Mouse (Mus musculus): ENCODE measurements around the gene Cmtm7.

The Cmtm7 gene

DNA sequence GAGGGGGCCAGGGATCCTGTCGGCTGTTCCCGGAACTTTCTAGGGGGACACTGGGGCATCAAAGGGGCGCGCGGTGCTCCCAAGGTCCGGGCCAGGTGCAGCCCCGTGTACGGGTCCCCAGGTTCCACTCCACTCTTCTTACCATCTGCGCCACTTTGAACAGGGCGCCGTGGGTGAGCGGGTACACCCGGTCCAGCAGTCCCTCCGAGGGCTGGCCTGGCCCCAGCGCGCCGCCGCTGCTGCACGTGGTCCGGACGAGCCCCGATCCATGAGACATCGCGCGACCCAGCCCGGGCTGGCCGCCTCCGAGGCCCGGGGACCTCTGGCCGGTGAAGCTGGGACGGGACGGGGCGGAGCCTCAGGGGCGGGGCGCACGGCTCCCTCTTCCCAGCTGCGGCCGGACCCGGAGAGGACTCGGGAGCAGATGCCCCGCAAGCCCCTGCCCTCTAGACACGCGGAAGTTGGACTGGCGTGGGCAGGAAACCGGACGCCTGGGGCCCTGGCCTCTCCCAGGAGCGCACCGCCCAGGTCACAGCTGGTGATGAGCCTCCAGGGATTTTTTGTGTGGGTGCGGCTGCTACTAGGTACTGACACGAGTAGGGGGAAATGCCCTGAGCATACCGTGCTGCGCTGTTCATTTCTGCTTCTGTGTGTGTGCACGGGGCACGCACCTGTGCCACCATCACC, at the start of gene Cmtm7:
TSS of gene Cmtm7 (minus strand) at position 331 of the 687 bp plus-strand sequence.
- DNase-seq (ENCODE audit: low spot score in 2 of 2), result peak; percentile 58 to 63

DNA sequence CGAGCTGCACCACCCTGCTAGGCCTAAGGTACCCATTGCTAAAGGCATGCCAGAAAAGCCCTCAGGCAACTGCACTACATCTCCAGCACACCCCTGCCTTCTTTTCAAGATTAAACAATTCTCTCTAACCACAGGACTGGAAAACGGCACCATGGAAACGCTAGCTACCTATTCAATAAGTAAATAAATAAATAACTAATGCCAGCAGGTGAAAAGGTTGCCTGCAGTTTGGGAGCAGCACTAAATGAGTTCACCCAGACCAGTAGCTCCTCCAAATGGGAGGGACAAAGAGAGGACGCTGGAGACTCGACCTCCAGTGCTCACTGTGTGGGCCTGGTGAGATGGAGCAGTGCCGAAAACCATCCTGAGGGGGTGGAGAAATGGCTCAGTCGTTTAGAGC, 48.7 kb upstream of the Cmtm7 start:
- DNase-seq (ENCODE audit: low spot score in 2 of 2), result no peak

DNA sequence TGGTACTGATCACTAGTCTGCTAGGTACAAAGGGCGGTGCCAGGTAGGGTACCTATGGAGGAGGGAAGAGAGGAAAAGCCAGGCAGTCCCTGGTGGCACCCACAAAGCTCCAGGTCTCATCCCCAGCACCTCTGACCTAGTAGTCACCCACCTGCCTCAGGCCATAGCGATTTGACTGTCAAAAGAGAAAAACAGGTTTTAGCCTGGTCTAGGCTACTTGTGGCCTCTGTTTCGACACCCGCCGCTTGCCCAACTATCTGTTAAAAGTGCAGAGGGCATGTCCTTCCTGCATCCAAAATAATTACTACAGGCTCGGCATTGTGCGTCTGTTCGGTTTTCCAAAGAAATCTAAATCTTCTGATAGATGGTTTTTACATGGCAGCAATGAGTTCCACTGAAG, 48.0 kb upstream of the Cmtm7 start:
- DNase-seq (ENCODE audit: low spot score in 2 of 2), result no peak

DNA sequence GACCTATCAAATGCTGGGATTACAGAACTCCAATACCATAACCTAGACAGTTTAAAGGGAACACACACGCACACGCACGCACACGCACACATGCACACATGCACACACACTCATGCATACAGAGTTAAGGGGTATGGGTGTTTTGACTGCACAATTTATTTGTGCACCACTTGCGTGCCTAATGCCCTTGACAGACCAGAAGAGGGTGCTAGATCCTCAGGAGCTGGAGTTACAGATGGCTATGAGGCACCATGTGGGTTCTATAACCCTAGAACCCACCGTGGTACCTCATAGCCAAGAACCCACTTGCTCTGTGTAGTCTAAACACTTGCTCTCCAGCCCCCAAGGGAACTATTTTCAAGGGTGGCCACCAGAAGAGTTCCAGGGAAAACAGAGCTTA, 46.7 kb upstream of the Cmtm7 start:
- no peak for DNase-seq (ENCODE audit: low spot score in 2 of 2)

DNA sequence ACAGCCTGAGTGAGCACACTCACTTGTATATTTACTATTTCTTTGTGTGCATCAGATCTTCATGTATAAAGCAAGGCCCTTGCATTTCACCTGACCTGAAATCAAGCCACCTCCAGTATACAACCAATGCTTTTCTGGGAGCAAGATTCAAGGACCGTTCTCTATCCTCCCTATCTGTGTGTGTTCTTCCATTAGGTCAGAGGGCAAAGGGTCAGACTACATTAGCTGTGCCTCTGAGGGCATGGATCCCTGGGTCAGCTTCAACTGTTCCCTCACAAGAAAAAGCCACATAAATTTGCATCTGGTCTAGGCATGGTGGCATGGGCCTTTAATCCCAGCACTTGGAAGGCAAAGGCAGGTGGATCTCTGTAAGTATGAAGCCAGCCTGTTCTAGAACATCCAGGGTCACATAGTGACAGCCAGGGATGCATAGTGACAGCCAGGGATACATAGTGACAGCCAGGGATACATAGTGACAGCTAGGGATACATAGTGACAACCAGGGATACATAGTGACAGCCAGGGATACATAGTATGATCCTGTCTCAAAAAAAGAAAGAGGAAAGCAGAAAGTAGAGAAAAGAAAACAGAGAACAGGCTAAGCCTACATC, 45.7 kb upstream of the Cmtm7 start:
- no peak for DNase-seq (ENCODE audit: low spot score in 2 of 2)

DNA sequence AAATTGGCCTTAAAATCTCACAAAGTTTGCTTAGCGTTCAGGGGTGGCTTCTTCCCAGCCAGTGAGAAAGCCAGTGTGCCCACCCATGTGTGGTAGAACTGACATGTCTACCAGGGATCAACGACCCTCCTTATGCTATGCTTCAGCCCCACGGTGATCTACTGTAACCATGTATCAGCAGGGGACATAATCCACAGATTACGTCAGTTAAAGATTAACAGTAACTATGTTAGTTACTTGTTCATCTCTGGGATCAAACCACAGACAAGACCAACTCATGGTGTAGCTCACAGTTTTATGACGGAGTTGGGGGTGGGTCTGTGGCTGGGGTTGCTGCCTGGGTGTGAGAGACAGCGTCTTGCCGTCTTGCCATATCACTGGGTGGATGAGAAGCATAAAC, 42.5 kb upstream of the Cmtm7 start:
- no peak for DNase-seq (ENCODE audit: low spot score in 2 of 2)

DNA sequence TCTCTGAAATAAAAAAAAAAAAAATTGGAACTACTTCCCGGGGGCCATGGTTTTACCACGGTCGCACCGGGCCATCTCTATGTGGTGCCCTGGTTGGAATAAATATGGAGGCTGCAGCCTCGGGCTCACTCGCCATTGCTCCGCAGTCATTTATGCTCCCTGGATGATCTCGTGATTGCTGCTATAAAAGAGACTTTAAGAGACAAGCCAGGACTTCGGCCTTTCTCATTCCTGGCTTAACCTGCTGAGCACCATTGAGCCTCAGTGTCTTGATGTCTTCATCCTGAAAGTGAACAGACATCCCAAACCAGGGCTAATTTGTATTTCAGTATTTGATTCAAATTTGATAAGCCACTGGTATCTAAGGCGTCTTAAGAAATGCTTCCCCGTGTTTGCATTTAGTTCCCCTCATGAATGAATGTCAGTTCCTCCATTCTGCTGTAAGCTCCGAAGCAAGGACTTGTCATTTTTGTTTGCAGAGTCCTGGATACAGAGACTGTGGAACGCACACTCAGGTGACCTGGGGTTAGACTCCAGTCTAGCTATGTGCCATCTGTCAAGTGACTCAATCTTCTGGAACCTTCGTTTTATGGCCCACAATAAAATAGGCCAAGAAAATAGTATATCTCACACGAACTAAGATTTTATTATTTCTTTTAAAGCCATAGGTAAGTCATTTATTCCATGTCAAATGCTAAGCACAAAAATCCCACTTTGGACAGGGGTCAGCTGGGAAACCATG, 40.1 kb upstream of the Cmtm7 start:
- no peak for DNase-seq (ENCODE audit: low spot score in 2 of 2)

DNA sequence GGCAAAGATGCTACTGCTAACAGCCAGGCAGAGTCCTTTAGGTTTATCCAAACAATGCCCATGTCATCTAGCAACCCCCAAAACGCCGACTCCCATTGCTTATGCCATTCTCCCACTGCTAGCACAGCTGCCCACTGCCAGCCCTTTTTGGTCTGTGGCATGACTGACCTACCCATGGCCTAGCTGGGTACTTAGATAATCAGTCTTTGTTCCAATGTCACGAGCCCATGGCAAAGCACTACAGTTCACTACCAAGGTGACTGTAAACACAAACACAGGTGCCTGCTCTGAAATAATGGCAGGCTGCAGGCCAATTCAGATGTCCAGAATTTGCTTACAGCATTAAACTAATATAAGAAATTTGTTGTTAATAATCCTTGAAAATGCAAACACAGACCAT, 37.3 kb upstream of the Cmtm7 start:
- no peak for DNase-seq (ENCODE audit: low spot score in 2 of 2)

DNA sequence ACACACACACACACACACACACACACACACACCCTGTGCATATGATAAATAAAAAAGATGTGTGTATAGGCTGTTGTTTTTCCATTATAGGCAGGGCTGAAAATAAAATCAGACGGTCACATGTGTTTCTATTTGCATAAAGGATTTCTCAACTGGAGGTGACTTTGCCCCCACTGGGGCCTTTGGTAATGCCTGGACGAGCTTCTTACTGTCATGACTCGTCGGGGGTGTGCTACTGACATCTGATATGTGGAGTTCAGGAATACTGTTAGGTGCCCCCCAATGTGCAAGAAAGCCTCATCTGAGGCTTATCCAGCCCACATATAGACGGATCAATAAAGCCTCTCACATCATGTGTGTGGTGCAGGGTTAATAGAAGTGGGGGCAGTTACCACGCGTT, 35.4 kb upstream of the Cmtm7 start:
- DNase-seq (ENCODE audit: low spot score in 2 of 2), result no peak

DNA sequence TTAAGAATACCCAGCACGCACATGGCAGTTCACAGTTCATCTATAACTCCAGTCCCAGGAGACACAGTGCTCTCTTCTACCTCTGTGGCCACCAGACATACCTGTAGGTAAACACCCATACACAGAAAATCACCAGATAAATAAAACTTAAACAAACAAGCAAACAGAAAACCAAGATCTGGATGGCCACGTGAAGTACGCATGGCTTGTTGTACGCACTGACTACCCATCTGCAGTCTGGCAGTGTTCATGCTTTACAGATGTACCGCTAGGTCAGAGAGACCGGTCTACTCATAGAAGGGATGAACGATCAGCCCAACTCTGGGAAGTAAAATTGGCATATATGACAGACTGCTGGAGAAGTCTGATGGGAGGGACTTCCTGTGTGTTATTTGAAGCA, 34.5 kb upstream of the Cmtm7 start:
- no peak for DNase-seq (ENCODE audit: low spot score in 2 of 2)

DNA sequence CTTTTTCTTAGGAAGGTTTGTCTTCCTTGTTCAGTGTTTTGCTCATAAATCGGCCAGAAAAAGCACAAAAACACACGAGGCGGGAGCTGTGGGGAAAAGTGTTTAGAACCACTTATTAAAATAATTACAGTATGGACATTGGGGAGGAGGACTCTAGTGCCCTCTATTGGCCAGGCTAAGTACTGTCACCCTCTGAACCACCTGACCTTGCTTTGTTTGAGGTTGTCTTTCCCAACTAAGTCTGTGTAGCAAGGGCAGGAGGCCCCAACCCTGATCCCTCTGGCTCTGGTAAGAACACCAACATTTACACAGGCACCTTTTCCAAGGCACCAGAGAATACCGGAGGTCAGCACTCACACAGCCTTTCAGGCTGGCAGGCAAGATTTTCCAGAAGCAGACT, 33.7 kb upstream of the Cmtm7 start:
- DNase-seq (ENCODE audit: low spot score in 2 of 2), result peak in 1 of 2 experiments; percentile 45

DNA sequence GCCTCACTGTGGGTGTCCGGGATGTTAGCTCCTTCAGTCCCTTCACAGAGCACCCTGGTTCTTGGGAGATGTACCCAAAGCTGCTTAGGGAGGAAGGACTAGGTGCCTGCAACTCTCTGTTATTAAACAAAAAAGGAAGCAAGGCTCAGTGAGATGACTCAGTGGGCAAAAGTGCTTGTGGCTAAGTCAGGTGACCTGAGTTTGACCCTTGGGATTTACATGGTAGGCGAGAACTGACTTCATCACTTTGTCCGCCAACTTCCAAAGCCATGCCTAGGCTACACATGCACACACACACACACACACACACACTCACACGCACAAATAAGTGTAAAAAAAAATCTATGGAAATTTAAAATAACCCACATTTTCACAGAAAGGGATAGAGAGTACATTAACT, 30.3 kb upstream of the Cmtm7 start:
- DNase-seq (ENCODE audit: low spot score in 2 of 2), result no peak

DNA sequence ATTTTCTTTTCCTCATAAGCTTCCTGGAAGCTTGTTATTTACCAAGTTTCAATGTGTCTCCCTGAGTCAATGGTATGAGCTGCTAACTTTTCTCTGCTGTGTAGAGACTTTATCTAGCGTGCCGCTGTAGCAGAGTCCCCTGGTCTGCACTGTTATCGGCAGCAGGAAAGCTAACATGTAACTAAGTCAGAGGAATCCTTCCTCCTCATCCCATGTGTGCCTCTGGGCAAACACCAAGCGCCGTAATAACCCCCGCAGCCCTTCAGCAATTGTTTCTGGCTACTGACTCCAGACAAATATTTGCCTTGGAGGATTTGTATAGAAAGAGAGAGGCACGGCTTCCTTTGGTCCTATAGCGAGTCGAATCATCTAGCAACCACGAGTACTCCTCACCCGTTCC, 29.2 kb upstream of the Cmtm7 start:
- no peak for DNase-seq (ENCODE audit: low spot score in 2 of 2)

DNA sequence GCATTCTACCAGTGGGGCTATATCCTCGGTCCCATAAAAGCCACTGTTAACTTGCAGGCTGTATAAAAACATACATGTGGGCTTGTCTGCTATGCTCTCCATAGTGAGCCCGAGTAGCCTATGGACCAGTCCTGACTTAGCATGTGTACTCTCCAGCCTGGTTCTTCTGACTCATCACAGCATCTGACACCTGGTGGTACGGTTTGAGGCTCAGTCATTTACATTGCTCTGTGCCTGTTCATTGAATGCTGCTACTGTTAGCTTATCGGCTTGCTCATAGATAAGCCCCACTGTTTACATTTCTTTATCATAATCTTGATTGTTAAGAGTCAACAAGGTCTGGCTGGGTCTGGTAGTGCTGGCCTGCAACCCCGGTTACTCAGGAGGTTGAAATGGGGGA, 27.0 kb upstream of the Cmtm7 start:
- DNase-seq (ENCODE audit: low spot score in 2 of 2), result no peak

DNA sequence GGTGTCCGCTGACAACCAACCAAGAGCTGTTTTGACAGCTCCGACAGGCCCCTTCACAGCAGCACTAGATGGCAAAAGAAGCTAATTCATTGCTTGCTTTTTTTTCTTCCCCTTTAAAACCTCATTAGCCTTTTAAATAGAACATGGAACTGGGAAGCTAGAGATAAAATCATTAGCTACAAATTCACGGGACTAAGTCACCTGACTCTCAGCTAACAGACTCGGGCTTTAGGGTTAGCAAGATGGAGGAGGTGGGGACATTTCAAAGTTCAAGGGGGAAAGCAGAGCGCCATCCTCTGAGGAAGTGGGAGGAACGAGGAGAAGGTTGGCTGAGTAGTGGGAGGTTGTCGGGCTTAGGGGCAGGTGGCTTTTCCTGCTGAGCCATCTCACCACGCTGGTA, 25.6 kb upstream of the Cmtm7 start:
- no peak for DNase-seq (ENCODE audit: low spot score in 2 of 2)

DNA sequence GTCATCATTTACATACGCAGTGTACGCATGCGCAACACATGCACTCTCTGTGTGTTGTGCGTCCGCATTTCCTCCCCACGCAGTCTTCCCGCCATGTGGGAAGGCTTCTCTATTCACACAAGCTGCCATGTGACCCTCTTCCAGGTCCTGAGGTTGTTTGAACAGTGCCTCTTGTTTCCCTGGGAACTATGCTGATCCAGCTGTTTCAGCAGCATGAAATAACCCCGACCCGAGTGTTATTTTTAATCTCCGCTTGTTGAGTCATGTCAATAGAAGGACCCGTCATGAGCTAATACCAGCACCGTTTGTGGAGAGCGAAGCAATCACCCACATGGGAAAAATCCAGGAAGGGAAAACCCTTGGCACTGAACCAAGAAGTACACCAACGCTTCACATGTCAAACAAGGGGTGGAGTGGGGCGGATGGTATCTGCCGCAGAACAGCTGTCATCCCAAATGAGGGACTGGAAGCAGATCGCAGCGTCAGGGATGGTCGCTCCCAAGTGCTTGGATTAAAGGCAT, 23.6 kb upstream of the Cmtm7 start:
- no peak for DNase-seq (ENCODE audit: low spot score in 2 of 2)

DNA sequence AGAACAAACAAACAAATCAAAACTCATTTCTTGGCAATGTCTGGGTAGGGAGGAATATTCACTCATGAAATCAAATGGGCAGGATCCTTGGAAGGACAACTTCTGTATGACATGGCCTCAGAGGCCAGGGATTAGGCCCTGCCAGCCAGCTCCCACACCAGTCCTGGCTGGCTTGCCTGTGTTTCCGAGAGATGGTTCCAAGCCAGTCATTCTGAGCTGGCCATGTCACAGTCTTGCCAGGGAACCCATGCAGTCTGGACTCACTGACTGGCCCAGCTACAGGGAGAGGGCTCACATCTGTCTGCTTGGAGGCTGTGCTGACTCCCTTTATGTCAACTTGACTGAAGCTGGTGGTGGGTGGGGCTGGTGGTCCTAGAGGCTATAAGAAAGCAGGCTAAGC, 20.5 kb upstream of the Cmtm7 start:
- DNase-seq (ENCODE audit: low spot score in 2 of 2), result no peak

DNA sequence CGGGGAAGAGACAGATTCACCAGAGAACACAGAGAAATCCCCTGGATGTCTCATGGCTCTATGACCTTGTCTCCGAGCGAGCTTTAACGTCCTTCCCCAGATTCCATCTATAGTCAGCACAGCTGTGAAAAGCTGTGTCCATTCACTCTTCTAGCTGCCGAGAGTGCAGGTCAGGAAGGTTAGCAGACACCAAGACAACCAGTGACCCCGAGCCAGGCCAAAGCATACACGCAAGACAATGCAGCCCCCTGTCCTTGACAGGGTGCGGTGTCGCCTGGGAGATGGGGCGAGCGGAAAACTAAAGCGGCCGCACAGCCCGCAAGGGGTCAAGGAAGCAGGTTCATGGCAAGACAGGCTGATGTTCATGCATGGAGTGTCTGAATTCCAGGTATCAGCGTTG, 19.6 kb upstream of the Cmtm7 start:
- DNase-seq (ENCODE audit: low spot score in 2 of 2), result no peak

DNA sequence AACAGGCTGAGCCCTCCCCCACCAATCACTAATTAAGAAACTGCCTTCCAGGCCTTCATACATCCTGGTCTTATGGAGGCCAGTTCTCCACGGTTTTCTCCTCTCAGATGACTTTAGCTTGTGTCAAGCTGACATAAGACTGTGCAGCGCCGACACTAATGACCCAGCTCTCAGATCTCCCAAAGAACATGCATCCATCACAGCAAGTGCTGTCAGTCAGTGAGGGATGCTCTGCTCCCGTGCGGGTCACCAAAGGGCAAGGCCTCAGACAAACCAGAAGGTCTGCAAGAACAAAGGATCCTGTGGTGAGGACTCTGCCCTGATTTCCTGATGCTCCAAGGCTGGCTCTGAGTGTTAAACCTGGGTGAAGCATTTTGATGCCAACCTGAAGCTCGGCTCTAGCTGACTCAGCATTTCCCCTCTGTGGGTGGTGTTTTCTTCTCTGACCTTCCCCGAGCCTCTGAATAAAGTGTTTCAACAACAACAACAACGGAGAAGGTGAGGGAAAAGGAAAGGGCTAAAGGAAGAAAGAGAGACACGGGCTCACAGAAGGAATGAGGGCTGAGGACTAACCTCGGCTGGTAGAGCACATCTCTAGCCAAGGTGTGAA, 17.9 kb upstream of the Cmtm7 start:
- no peak for DNase-seq (ENCODE audit: low spot score in 2 of 2)

DNA sequence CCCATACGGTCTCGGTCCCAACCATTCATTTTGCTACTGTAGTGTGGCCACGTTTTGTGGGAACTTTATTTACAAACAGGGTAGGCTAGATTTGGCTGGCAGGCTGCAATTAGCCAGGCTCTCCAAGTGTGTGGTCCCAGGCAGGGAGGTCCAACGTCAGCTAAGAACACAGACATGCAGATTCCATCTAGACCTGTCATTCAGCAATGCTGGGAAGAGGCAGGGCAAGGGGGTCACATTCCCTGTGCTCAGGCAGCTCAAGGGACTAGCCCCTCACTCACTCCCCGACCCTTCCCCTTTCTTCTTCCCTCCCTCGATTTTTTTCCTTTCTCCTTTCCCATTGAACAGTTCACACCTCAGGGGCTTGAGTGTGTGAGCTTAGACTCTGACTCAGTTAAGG, 17.2 kb upstream of the Cmtm7 start:
- no peak for DNase-seq (ENCODE audit: low spot score in 2 of 2)

DNA sequence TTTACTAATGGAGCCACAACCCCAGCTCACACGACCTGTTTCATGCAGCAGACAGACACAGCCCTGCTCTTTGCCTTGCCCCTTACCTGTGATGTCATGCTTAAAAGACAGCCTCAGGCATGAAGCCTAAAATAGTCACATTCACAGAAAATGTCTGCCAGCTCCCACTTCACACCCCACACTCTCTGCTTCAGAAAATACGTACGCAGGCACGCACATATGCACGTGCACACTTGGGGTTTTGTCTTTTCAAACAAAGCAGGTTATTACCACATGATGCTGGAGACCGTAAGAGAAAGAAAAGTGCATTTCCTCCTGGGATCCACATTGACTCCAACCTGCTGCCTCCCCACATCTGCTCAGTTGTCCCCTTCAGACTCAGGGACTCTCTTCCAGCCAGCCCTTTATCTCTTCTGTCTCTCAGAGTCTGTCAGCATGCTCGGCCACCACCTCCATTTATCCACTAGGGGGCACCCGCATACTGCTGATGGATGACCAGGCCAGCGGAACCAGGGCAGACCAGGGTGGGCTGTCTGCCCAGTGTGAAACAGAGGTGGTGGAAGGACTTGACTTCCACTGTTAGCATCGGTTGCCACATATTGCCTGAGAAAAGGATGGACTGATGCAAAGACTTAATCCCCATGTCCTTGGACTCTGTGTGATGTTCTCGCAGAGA, 15.8 kb upstream of the Cmtm7 start:
- DNase-seq (ENCODE audit: low spot score in 2 of 2), result peak; percentile 62 to 86

DNA sequence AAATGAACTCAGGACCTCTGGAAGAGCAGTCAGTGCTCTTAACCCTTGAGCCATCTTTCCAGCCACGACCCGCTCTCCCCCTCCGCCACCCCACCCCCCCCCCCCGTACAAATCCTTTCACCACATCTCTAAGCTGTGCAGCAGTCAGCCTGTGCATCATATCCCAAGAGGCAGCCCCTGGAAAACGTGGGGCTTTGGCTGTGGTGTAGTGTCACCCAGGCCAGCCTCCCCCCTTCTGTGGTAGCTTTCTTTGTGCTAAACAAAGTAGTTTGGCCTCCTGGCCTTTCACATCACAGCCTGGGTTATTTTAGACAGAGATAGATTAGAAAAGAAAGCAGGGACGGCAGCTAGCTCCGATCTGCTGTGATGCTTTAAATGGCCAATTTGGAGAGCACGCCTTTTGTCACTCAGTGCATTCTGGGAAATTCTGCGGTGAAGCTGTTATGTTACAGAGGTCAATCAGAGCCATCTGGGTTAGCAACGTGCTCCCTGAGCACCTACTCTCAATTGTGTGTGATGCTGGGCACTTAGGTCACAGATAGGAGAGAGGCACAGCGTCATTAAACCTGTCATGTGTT, 14.9 kb upstream of the Cmtm7 start:
- no peak for DNase-seq (ENCODE audit: low spot score in 2 of 2)

Measured in thymus, postnatal 10 days (tissue).